Mouse (Mus musculus) thymus, adult 2 months (tissue): ENCODE results near the gene Cachd1. TPM values are rescaled to one million over a fixed set of nuclear protein-coding genes. Genes with fewer than 3 reads are reported as not detected.

Experiments
- DNase-seq: peaks from one replicate; pipeline ENCODE4 v3.0.0; 2021
- H3K27ac ChIP-seq: fragments of 200-500 bp; 2 replicates; pipeline ENCODE4 v1.5.1; 2012; ENCODE audit warnings: low read length, control low read depth; ENCODE audit not compliant: control insufficient read depth, insufficient read depth
- H3K27me3 ChIP-seq: fragments of 200-500 bp; 2 replicates; pipeline ENCODE4 v1.6.1; 2012; ENCODE audit warnings: mild to moderate bottlenecking, low read length, moderate library complexity, mixed read lengths; ENCODE audit not compliant: control insufficient read depth, insufficient read depth
- H3K36me3 ChIP-seq: fragments of 200-500 bp; 2 replicates; pipeline ENCODE4 v1.6.1; 2012; ENCODE audit warnings: mild to moderate bottlenecking, low read length, moderate library complexity; ENCODE audit not compliant: control insufficient read depth, insufficient read depth
- H3K4me1 ChIP-seq: fragments of 200-500 bp; replicated peaks from 2 replicates; pipeline ENCODE4 v1.6.1; 2012; ENCODE audit warnings: low read length; ENCODE audit not compliant: control insufficient read depth, insufficient read depth
- H3K4me3 ChIP-seq: fragments of 200-500 bp; 2 replicates; pipeline ENCODE4 v1.5.1; 2012; ENCODE audit warnings: mild to moderate bottlenecking, low read length, control low read depth, moderate library complexity; ENCODE audit not compliant: control insufficient read depth, insufficient read depth
- CTCF ChIP-seq: fragments of 200-500 bp; IDR thresholded peaks from 2 replicates; pipeline ENCODE4 v1.5.1; 2012; ENCODE audit warnings: mild to moderate bottlenecking, control low read depth, low read length, moderate library complexity, borderline replicate concordance; ENCODE audit not compliant: control insufficient read depth, poor library complexity, insufficient read depth; ENCODE audit errors: extremely low read depth
- POLR2A ChIP-seq: fragments of 200-500 bp; IDR thresholded peaks from 2 replicates; pipeline ENCODE4 v1.6.1; 2012; ENCODE audit warnings: mild to moderate bottlenecking, low read length, control low read depth, moderate library complexity; ENCODE audit not compliant: control insufficient read depth, poor library complexity, insufficient read depth; ENCODE audit errors: extremely low read depth
- WGBS: fragments of 180-500 bp; shearing (Covaris S2); methylation state at CpG from one replicate; pipeline ENCODE4 v1.1.7; 2018; 5-methylcytosine and 5-hydroxymethylcytosine counted together
- polyA plus RNA-seq: library from polyadenylated mRNA; depleted of rRNA; stranded (reverse); fragments of >200 nt; gene quantifications from 2 replicates; pipeline ENCODE4 v1.2.3, GENCODE M21; 2012

The Cachd1 gene
- polyA plus RNA-seq, 1 experiment = 15.9 TPM

DNA sequence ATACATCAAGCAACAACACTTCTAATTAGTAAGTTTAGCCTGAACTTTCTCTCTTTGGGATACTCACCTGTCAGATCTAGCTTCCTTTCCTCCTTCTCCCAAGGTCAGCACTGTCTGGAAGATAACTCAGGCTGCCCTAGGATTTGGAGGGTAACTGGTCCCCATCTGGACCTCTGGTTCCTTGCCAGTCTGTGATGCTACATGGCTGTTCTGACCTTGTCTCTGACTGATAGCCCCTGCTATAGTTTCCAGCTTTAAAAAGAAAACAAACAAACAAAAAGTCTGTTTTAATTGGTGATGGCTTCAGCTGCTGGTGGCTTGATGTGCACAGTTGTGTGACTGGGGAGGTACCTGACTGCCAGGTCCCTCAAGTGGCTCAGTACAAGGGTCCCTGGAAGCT, 20.0 kb upstream of the Cachd1 start:
- Histone ChIP-seq H3K36me3 (no peaks in the 10 kb centered on the region), H3K27ac (no peak overlapping the region), H3K4me3 (no peak overlapping the region), H3K4me1 (no peaks in the 10 kb centered on the region), H3K27me3 (no peaks in the 10 kb centered on the region)
- no peak for DNase-seq
- TF ChIP-seq CTCF = no peak

DNA sequence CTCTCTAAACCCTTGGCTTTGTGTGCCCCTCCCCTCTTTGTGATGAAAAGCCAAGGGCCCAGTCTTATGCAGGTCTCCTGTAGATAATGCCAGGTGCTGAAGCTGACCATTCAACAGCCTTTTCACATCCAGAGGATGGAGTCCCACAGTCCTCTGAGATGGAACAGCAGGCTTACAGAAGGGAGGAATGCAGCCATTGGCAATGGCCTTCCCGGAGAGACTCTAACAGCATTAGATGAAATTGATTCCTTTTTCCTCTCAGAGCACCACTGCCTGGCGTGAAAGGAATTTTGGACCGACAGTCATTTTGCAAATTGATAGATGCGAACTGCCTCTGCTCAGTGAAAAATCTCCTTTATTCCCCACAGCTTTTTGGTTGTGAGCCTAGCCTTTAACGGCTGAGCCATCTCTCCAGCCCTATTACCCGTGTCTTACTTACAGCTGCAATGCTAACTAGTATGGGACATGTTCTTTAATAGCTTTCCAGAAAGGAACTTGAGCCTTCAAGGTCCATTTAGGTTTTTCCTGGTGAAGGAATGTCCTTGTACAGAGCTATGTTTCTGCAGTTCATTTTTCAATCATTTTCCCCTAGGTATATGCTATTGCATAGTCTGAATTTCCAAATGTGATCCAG, 18.1 kb upstream of the Cachd1 start:
- 91% methylated on average over 6 of the region's 6 CpGs for WGBS
- H3K4me1 ChIP-seq = no peaks in the 10 kb centered on the region
- no peak for DNase-seq
- no peaks in the 10 kb centered on the region for H3K27me3 ChIP-seq
- no peak overlapping the region for H3K4me3 ChIP-seq
- TF ChIP-seq CTCF (no peak), POLR2A (no peak)
- H3K36me3 ChIP-seq = no peaks in the 10 kb centered on the region
- H3K27ac ChIP-seq = no peak overlapping the region

DNA sequence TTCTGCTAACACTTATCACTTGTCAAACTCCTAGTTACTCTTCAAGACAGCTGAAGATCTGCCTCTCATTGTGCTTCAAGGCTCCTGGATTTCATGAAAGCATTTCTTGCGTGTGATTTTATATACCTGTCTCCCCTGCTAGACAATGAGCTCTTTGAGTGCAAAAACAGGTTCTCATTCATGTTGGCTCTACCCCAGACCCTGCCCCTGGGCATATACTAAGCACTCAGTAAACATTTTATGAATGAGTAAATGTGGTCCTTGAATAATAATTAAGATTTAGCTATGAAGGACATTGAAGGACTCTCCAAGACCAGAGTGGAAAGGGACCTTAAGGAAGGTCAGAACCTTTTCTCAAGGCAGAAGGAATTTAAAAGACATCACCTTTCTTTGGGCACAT, 16.9 kb upstream of the Cachd1 start:
- TF ChIP-seq POLR2A = no peak
- no peak for TF ChIP-seq CTCF
- 89% methylated on average over 1 of the region's 1 CpGs for WGBS

DNA sequence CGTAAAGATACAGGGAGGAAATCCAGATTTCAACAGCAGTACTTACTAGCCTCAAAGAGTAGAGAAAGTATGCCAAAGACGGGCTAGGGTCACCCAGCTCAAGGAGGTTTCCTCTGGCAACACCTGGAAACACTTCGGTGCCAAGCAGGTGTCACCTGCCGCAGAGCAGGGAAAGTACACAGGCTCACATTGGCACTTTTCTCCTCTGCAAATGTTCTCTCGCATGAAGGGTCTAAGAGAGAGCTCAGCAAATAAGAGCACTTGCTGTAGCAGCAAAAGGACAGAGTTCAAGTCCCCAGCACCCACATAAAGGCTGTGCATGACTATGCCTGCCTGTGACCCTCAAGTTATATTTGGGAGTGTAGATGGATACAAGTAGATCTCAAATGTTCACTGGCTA, 16.1 kb upstream of the Cachd1 start:
- WGBS = 92% methylated on average over 5 of the region's 5 CpGs

More for the DNA sequence above, 16.9 kb upstream of the Cachd1 start:
- no peak overlapping the region for H3K4me3 ChIP-seq
- H3K27me3 ChIP-seq = no peaks in the 10 kb centered on the region
- no peaks in the 10 kb centered on the region for H3K4me1 ChIP-seq
- no peak overlapping the region for H3K27ac ChIP-seq
- DNase-seq = no peak
- H3K36me3 ChIP-seq = no peaks in the 10 kb centered on the region

GRCm38 (mm10) chr4:100768606-100769005, 7.9 kb upstream of the Cachd1 start:
- no peak for DNase-seq
- Histone ChIP-seq H3K27me3 (no peaks in the 10 kb centered on the region), H3K36me3 (no peaks in the 10 kb centered on the region), H3K4me1 (no peaks in the 10 kb centered on the region), H3K27ac (no peak overlapping the region), H3K4me3 (no peak overlapping the region)
- WGBS = 53% methylated on average over 3 of the region's 3 CpGs
- no peak for TF ChIP-seq CTCF
- TF ChIP-seq POLR2A = no peak

More for the DNA sequence above, 16.1 kb upstream of the Cachd1 start:
- Histone ChIP-seq H3K4me3 (no peak overlapping the region), H3K27me3 (no peaks in the 10 kb centered on the region), H3K27ac (no peak overlapping the region), H3K4me1 (no peaks in the 10 kb centered on the region), H3K36me3 (no peaks in the 10 kb centered on the region)
- TF ChIP-seq POLR2A (no peak), CTCF (no peak)
- DNase-seq = no peak

- 1% methylated on average over 68 of the region's 68 CpGs for WGBS
Observed at GRCm38 (mm10) chr4:100776871-100777375, 448 bp downstream of the Cachd1 start.

More at GRCm38 (mm10) chr4:100776871-100777375, 448 bp downstream of the Cachd1 start:
- Histone ChIP-seq H3K4me3 (peak overlapping the region; percentile 17; the same call in 1 of the 2 replicates), H3K4me1 (no peaks in the 10 kb centered on the region), H3K36me3 (no peaks in the 10 kb centered on the region), H3K27me3 (peaks cover 21% of the 10 kb centered on the region), H3K27ac (no peak overlapping the region)
- DNase-seq = no peak
- TF ChIP-seq CTCF = no peak
- TF ChIP-seq POLR2A = no peak
